In genomic region chr3:55111935-55112709, GRCm38 (mm10) we compare ENCODE assay signal across 8 mouse cellular contexts. TPM values are rescaled to one million over a fixed set of nuclear protein-coding genes. Genes with fewer than 3 reads are reported as not detected.
DNase-seq lines count a peak whose midpoint lies in the region; ATAC-seq lines count a peak whose summit lies in the region.

TSS of gene Spg20 (plus strand) at chr3:55112108.

- peak; percentile 97 for ATAC-seq in hindbrain, embryonic 16.5 days

- under 1% methylated on average over 54 of the region's 58 CpGs for WGBS in hindbrain, embryonic 16.5 days
- under 1% methylated on average over 58 of the region's 58 CpGs for WGBS in macrophage (ENCODE audit: missing documents)

- peak within 1 kb of the TSS; percentile 93 for H3K4me3 ChIP-seq in hindbrain, embryonic 16.5 days (ENCODE audit: low read length)
- peak within 1 kb of the TSS; percentile 89 for H3K4me3 ChIP-seq in macrophage (ENCODE audit: inconsistent target)

- H3K36me3 ChIP-seq in hindbrain, embryonic 16.5 days (ENCODE audit: control insufficient read depth, insufficient read depth, low read length), result peaks cover 2% of the 10 kb centered on the region
- H3K36me3 ChIP-seq in macrophage (ENCODE audit: inconsistent target), result no peaks in the 10 kb centered on the region; the same call in 1 of the 2 replicates

- peak within 1 kb of the TSS; percentile 84 for H3K4me2 ChIP-seq in hindbrain, embryonic 16.5 days (ENCODE audit: low read length)

- H3K27me3 ChIP-seq in hindbrain, embryonic 16.5 days (replicated peaks; ENCODE audit: control insufficient read depth, insufficient read depth, low read length), result no peaks in the 10 kb centered on the region

- DNase-seq in T-cell, adult 2 months (ENCODE audit: low spot score), result peak; percentile 88
- DNase-seq in cerebellum, postnatal 36 days, result peak; percentile 99
- DNase-seq in gastrocnemius, adult 18-20 months (ENCODE audit: low spot score), result peak; percentile 96
- DNase-seq in left cerebral cortex, adult 18-20 months (ENCODE audit: low spot score in 2 of 2), result peak; percentile 96 to 97
- peak; percentile 94 for DNase-seq in right cerebral cortex, adult 18-20 months
- DNase-seq in urinary bladder, postnatal 10 days (ENCODE audit: low spot score), result peak; percentile 88

- H3K79me2 ChIP-seq in macrophage (ENCODE audit: inconsistent target), result peaks cover 49% of the 10 kb centered on the region

- H3K9me3 ChIP-seq in hindbrain, embryonic 16.5 days (ENCODE audit: control insufficient read depth, low read length), result no peaks in the 10 kb centered on the region

- peak within 1 kb of the TSS; percentile 89 for H3K27ac ChIP-seq in hindbrain, embryonic 16.5 days (ENCODE audit: low read depth, low read length)
- peak within 1 kb of the TSS; percentile 63 for H3K27ac ChIP-seq in macrophage

- H3K4me1 ChIP-seq in hindbrain, embryonic 16.5 days (ENCODE audit: control insufficient read depth, insufficient read depth, low read depth, low read length), result peaks cover 10% of the 10 kb centered on the region

- peak within 1 kb of the TSS; percentile 98 for H3K9ac ChIP-seq in hindbrain, embryonic 16.5 days (ENCODE audit: low read depth, low read length)

RNA-seq across cellular contexts. Expression of gene Spg20, which starts in this region (rescaled TPM):
- 10 to 100 TPM; 32.6 to 36.9 TPM for total RNA-seq in gastrocnemius, adult 18-20 months (2021)
- 13.1 and 16.2 TPM in 2 replicates for polyA plus RNA-seq in hindbrain, embryonic 16.5 days (2015; fragmentation: Nextera tagmentation; extraction: Ambion mirVana)
- 10 to 100 TPM; 33.7 to 36.3 TPM for total RNA-seq in left cerebral cortex, adult 18-20 months (2021)
- total RNA-seq in macrophage (2018; cell fraction: chromatin; rRNA removed), result 10 to 100 TPM; 11.0 to 63.3 (median 28.4) TPM
- total RNA-seq in macrophage (2018; cell fraction: cytosol; rRNA removed), result 10 to 100 TPM; 13.2 to 38.0 (median 26.6) TPM
- 10 to 100 TPM; 15.5 to 64.0 (median 24.1) TPM for total RNA-seq in macrophage (2018; cell fraction: nucleus; rRNA removed)
- polyA plus RNA-seq in macrophage (2018), result 26.0 to 40.8 TPM (median 27.7 TPM) in 3 replicates

Comparison
In these comparisons a context has a peak if more than half of its experiments do, and no peak if none do; other contexts are left out.
1. Peak in every context shown above with its lines: DNase-seq, ATAC-seq, H3K4me3 ChIP-seq and H3K27ac ChIP-seq.